Mouse (Mus musculus) small intestine, adult 2 months (tissue): ENCODE results near the gene Barhl1. TPM values are rescaled to one million over a fixed set of nuclear protein-coding genes. Genes with fewer than 3 reads are reported as not detected.

Experiments used
- H3K27ac ChIP-seq: fragments of 200-500 bp; 2 replicates; pipeline ENCODE4 v1.5.1; 2012; ENCODE audit warnings: low read depth, low read length, control low read depth, inconsistent platforms; ENCODE audit not compliant: insufficient read depth
- H3K27me3 ChIP-seq: fragments of 200-500 bp; 2 replicates; pipeline ENCODE4 v1.6.1; 2012; ENCODE audit warnings: mild to moderate bottlenecking, moderate library complexity, low read length, inconsistent platforms; ENCODE audit not compliant: control insufficient read depth, insufficient read depth
- H3K36me3 ChIP-seq: fragments of 200-500 bp; 2 replicates; pipeline ENCODE4 v1.6.1; 2012; ENCODE audit warnings: mild to moderate bottlenecking, low read length, control low read depth, inconsistent platforms; ENCODE audit not compliant: control insufficient read depth, insufficient read depth
- H3K4me1 ChIP-seq: fragments of 200-500 bp; 2 replicates; pipeline ENCODE4 v1.6.1; 2012; ENCODE audit warnings: low read length, inconsistent platforms, mixed read lengths; ENCODE audit not compliant: control insufficient read depth, insufficient read depth, insufficient read length
- H3K4me3 ChIP-seq: fragments of 200-500 bp; 2 replicates; pipeline ENCODE4 v1.5.1; 2012; ENCODE audit warnings: low read depth, mild to moderate bottlenecking, control low read depth, inconsistent platforms, low read length, moderate library complexity
- CTCF ChIP-seq: fragments of 200-500 bp; IDR thresholded peaks from 2 replicates; pipeline ENCODE4 v1.5.1; 2012; ENCODE audit warnings: low read depth, mild to moderate bottlenecking, control low read depth, inconsistent platforms, low read length, moderate library complexity, mixed read lengths; ENCODE audit not compliant: insufficient replicate concordance, insufficient read length; ENCODE audit errors: extremely low read depth
- POLR2A ChIP-seq: fragments of 200-500 bp; IDR thresholded peaks from 2 replicates; pipeline ENCODE4 v1.6.1; 2012; ENCODE audit warnings: low read depth, mild to moderate bottlenecking, control low read depth, inconsistent platforms, low read length, moderate library complexity
- WGBS: fragments of 180-500 bp; shearing (Covaris S2); methylation state at CpG from one replicate; pipeline ENCODE4 v1.1.7; 2018; 5-methylcytosine and 5-hydroxymethylcytosine counted together
- polyA plus RNA-seq: library from polyadenylated mRNA; depleted of rRNA; stranded (reverse); fragments of >200 nt; gene quantifications from 2 replicates; pipeline ENCODE4 v1.2.3, GENCODE M21; 2012

Barhl1 gene
- polyA plus RNA-seq, 1 experiment: not detected

DNA sequence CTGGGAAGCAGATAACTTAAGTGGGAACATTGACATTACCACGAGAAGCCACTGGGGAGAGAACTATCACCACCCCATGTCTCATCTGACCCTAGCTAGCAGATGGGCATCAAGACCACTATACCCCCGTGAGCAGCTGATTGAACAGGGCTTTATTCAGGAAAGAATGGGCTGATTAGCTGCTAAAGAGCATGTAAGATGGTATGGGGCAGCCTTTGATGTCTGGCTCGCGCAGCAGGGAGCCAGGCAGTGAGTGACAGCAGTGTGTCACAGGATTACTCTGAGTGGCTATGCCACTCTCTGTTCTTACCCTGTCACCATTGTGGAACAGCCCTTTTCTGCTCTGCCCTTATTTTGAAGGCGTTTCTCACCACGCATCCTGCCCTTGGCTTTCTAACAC, 22.9 kb downstream of the Barhl1 start:
- WGBS: 90% methylated on average over 6 of the region's 6 CpGs
- no peaks in the 10 kb centered on the region for H3K4me1 ChIP-seq
- no peak overlapping the region for H3K27ac ChIP-seq
- H3K27me3 ChIP-seq: no peaks in the 10 kb centered on the region
- peaks cover 17% of the 10 kb centered on the region for H3K36me3 ChIP-seq
- no peak for TF ChIP-seq CTCF
- no peak for TF ChIP-seq POLR2A
- H3K4me3 ChIP-seq: no peak overlapping the region

- TF ChIP-seq CTCF (no peak), POLR2A (no peak)
- Histone ChIP-seq H3K4me3 (no peak overlapping the region), H3K36me3 (peaks cover 18% of the 10 kb centered on the region), H3K27me3 (no peaks in the 10 kb centered on the region), H3K4me1 (no peaks in the 10 kb centered on the region), H3K27ac (no peak overlapping the region)
- 32% methylated on average over 1 of the region's 1 CpGs for WGBS
Measured at GRCm38 (mm10) chr2:28892796-28893195, 23.7 kb downstream of the Barhl1 start.

DNA sequence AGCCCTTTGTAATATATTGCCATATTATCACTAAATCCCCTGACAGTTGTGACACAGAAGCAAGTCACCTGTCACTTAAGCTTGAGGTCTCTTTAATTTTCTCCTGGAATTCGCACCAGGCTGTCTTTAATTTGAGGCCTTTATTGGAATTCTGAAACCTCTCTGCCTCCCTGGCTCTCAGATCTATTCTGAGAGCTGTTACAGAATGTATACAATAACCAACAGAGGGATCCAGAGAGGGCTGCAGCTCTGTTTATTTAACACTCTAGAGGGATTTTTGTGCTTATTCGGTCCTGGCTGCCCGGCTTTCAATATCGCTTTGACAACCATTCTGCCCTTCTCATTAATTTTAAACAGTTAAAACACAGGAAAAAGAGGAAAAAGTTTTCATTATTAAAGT, 31.6 kb downstream of the Barhl1 start:
- H3K4me3 ChIP-seq: no peak overlapping the region
- H3K4me1 ChIP-seq: no peaks in the 10 kb centered on the region
- H3K36me3 ChIP-seq: peaks cover 18% of the 10 kb centered on the region
- no peaks in the 10 kb centered on the region for H3K27me3 ChIP-seq
- TF ChIP-seq POLR2A (no peak), CTCF (no peak)
- WGBS: 77% methylated on average over 4 of the region's 4 CpGs
- no peak overlapping the region for H3K27ac ChIP-seq

DNA sequence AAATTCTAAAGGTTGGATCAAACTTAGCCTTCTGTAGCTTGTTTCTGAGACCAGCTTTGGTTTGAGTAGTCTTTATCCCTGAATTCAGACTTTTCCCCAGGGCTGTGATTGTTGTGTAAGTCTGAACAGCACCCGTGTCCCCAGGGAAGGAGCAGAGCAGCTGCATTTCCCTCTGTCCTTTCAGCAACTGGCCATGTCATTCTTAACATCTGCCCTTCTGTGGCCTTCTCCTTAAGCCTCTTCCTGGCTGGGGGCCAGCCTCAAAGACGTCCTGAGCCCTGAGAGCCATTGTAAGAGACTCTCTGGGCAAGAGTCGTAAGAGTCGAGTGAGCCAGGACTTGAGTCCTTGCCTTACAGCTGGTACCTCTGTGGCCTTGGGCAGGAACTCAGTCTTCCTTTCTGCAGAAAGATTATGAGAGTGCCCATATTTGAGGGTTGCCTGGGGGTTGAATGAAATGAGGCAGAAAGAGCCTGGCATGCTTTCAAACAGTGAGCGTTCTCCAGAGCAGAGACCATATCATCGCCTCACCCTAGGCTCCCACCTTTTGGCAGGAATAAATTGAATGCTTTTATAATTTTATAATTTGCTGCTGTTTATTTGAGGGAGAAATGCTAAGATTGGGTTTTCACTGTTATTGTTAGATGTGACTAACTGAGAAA, 33.5 kb downstream of the Barhl1 start:
- Histone ChIP-seq H3K4me3 (no peak overlapping the region), H3K27me3 (no peaks in the 10 kb centered on the region), H3K36me3 (peaks cover 15% of the 10 kb centered on the region), H3K27ac (no peak overlapping the region), H3K4me1 (no peaks in the 10 kb centered on the region)
- TF ChIP-seq CTCF: no peak
- TF ChIP-seq POLR2A: no peak
- WGBS: 81% methylated on average over 6 of the region's 6 CpGs

DNA sequence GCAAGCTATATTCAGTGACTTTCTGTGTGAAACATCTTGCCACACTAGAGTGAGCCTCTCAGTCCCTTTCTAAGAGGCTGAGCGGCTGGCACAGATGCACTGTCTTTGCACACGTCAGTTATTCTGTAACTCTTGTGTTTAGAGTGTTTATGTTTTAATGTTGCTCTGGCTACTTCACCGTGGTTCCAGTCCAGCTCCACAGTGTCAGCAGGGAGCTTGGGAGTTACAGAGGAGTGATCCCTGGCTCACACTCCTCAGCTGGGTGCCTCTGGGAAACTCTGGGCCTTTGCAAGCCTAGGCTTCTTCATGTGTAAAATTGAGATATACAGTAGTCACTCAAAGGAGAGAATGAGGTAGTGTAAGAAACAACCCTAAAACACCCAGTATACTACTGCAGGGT, 34.4 kb downstream of the Barhl1 start:
- no peak overlapping the region for H3K27ac ChIP-seq
- H3K27me3 ChIP-seq: no peaks in the 10 kb centered on the region
- 89% methylated on average over 3 of the region's 3 CpGs for WGBS
- TF ChIP-seq POLR2A (no peak), CTCF (no peak)
- no peak overlapping the region for H3K4me3 ChIP-seq
- peaks cover 21% of the 10 kb centered on the region for H3K36me3 ChIP-seq
- no peaks in the 10 kb centered on the region for H3K4me1 ChIP-seq

DNA sequence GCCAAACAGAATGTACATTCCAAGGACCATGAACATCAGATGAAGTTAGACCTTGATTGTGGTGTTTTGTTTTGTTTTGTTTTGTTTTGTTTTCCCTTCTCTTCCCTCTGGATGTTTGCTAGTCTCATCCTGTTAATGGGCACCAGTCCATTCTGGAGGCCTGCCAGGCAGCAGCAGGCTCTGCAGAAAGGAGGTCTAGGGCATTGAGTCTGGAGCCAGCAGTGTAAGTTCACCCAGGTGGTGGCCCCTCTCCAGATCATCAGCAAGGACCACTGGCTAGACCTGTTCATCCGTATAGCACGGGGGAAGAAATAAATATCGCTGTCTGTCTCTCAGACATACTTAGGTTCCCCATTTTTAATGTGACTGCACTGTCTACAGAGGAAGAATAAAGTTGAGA, 35.2 kb downstream of the Barhl1 start:
- Histone ChIP-seq H3K27me3 (no peaks in the 10 kb centered on the region), H3K4me1 (no peaks in the 10 kb centered on the region), H3K27ac (no peak overlapping the region), H3K4me3 (no peak overlapping the region), H3K36me3 (peaks cover 24% of the 10 kb centered on the region)
- whole genome bisulfite sequencing: 88% methylated on average over 3 of the region's 3 CpGs
- TF ChIP-seq POLR2A (no peak), CTCF (no peak)

- Histone ChIP-seq H3K4me1 (no peaks in the 10 kb centered on the region), H3K4me3 (no peak overlapping the region), H3K27me3 (no peaks in the 10 kb centered on the region), H3K27ac (no peak overlapping the region), H3K36me3 (peaks cover 23% of the 10 kb centered on the region)
- WGBS: 92% methylated on average over 11 of the region's 11 CpGs
- TF ChIP-seq CTCF (no peak), POLR2A (no peak)
Measured at GRCm38 (mm10) chr2:28875554-28875953, 40.9 kb downstream of the Barhl1 start.
